Mouse (Mus musculus) left cerebral cortex, postnatal 4 days (tissue): ENCODE measurements around the gene Zbtb37. TPM values are rescaled to one million over a fixed set of nuclear protein-coding genes. Genes with fewer than 3 reads are reported as not detected.

ENCODE experiments used
- DNase-seq: peaks from one replicate; pipeline ENCODE4 v3.0.0-alpha.2; 2022
- intact Hi-C: fragments of 180-260 bp; cut with DNase I; formaldehyde crosslinking; loops from one replicate; pipeline ENCODE4 v1.15.1; 2025
- total RNA-seq, 2 experiments: library from RNA; stranded (reverse); gene quantifications; 2 replicates each; pipeline ENCODE4 v1.2.3; 2021

Gene Zbtb37
- total RNA-seq, 2 experiments from 2014 or later: 39.2 to 46.5 TPM

GRCm38 (mm10) chr1:160980537-160981234, 54.0 kb downstream of the Zbtb37 start:
- DNase-seq: no peak
- intact Hi-C loops: no loop called here

- intact Hi-C loops: no loop called here
- no peak for DNase-seq
These were observed 54.6 kb downstream of the Zbtb37 start for GRCm38 (mm10) chr1:160980021-160980420.

DNA sequence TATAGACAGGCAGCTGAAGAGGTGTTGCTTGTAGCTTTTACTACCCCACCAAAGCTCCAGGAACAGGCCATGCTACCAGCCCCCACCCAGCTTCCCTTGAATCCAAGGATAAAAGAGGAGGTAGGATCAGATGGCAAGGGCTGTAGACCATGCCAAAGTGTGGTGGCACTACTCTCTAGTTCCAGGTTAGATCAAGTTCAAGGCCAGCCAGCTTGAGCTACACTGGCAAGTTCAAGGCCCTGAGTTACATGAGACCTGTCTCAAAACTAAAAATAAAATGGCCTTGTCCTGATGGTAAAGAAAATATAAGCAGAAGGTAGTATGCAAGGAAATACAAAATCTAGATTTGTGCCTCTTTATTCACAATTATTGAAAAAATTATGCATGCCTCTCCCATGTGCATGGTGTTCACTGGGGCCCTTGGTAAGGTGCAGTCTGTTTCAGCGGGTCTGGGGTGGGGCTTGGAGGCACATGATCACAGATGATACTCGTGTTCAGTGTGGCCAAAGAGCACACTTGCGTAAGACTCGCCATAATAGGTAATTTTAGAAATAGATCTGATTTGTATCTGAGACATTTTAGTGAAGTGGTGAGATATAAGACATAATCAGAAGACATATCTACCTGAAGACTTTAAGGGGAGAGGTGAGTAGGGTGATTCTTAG, 56.4 kb downstream of the Zbtb37 start, which contains the start of gene Serpinc1:
Gene Serpinc1, plus strand, starts transcription at position 515 of the 665 bp plus-strand sequence.
- intact Hi-C loops: no loop called here
- DNase-seq: no peak

- no peak for DNase-seq
- intact Hi-C loops: loop anchor here (10.0 kb wide), 2 partner anchors 56 to 1716 kb away; no protein-coding TSS in a partner anchor
These were observed 66.0 kb downstream of the Zbtb37 start for GRCm38 (mm10) chr1:160968643-160969042.

DNA sequence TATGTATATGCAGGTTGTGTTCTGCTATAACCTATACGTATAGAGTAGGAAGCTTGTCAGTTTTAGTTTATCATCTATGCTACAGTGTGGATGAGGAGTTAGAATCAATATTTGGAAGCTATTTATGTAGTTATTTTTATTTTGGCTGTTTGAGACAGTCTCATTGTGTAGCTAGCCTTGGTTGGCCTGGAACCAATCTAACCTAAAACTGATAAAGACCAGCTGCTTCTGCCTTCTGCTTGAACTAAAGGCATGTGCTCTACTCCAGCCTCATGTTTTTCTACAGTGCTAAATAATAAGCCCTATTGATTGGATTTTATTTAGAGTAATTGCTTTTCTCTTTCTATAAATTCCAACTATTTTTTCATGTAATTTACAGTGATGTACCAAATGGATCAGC, 67.4 kb downstream of the Zbtb37 start:
- intact Hi-C loops: loop anchor here (10.0 kb wide), 2 partner anchors 58 to 1718 kb away; no protein-coding TSS in a partner anchor
- no peak for DNase-seq

- DNase-seq: no peak
- intact Hi-C loops: loop anchor here (10.0 kb wide), 2 partner anchors 62 to 1722 kb away; no protein-coding TSS in a partner anchor
These were observed 71.5 kb downstream of the Zbtb37 start for GRCm38 (mm10) chr1:160963199-160963598.

Other genes starting within 250 kb of the Zbtb37 start
- 100 to 1,000 TPM; 194 to 203 TPM for gene Rabgap1l, start 241.6 kb downstream of the Zbtb37 start, total RNA-seq
- 10 to 100 TPM; 42.5 to 44.0 TPM for gene Rc3h1, start 128.4 kb downstream of the Zbtb37 start, total RNA-seq
- gene Serpinc1, start 56.3 kb downstream of the Zbtb37 start, total RNA-seq: under 1 TPM; 0.22 to 0.34 TPM
- 10 to 100 TPM; 22.4 to 25.7 TPM for gene Dars2, start 35.8 kb upstream of the Zbtb37 start, total RNA-seq
- gene Cenpl, start 35.9 kb upstream of the Zbtb37 start, total RNA-seq: 1 to 10 TPM; 3.5 to 4.7 TPM
- 10 to 100 TPM; 24.1 to 26.2 TPM for gene Klhl20, start 96.7 kb upstream of the Zbtb37 start, total RNA-seq
- gene Ankrd45, start 107.8 kb upstream of the Zbtb37 start, total RNA-seq: 10 to 100 TPM; 46.8 to 56.4 TPM
- gene Tex50, start 124.5 kb upstream of the Zbtb37 start, total RNA-seq: not detected
- gene Prdx6, start 216.4 kb upstream of the Zbtb37 start, total RNA-seq: 100 to 1,000 TPM in 1 of 2 experiments, 10 to 100 TPM in 1; 97.9 to 112 TPM